Mouse (Mus musculus): ENCODE measurements around the gene Thada.

Gene Thada

GRCm38 (mm10) chr17:84204962-84205361, 261.0 kb downstream of the Thada start:
- CTCF ChIA-PET: interaction anchor here in 2 of 4 experiments (0.5 to 1.2 kb wide), 3 partner anchors 14 to 80 kb away, joined by 3 read pairs; no protein-coding TSS in a partner anchor
- POLR2A ChIA-PET: interaction anchor here in 1 of 4 experiments (1.6 kb wide), 1 partner anchor 11 kb away, joined by 5 read pairs; no protein-coding TSS in a partner anchor

- ChIA-PET CTCF (interaction anchor here in 2 of 4 experiments (1.1 to 1.3 kb wide), 3 partner anchors 12 to 38 kb away, joined by 3 read pairs; no protein-coding TSS in a partner anchor), POLR2A (interaction anchor here in 2 of 4 experiments (0.6 to 1.7 kb wide), 5 partner anchors 8 to 308 kb away, joined by 3 to 4 read pairs (median 4); partner anchors contain the start of gene Plekhh2 (in 1 of the 2))
Measured at GRCm38 (mm10) chr17:84203340-84203739, 262.7 kb downstream of the Thada start.

- CTCF ChIA-PET: no interaction called here
Measured at GRCm38 (mm10) chr17:84201183-84201582, 264.8 kb downstream of the Thada start.

GRCm38 (mm10) chr17:84197912-84198344, 268.1 kb downstream of the Thada start:
- POLR2A ChIA-PET: interaction anchor here in 3 of 4 experiments (0.9 to 1.1 kb wide), 3 partner anchors 9 to 68 kb away, joined by 3 to 4 read pairs (median 3); partner anchors contain the start of gene Zfp36l2 (in 1 of the 3)
- CTCF ChIA-PET: interaction anchor here in 1 of 4 experiments (1.5 kb wide), 1 partner anchor 169 kb away, joined by 6 read pairs; no protein-coding TSS in a partner anchor

More at GRCm38 (mm10) chr17:84201183-84201582, 264.8 kb downstream of the Thada start:
- POLR2A ChIA-PET: interaction anchor here in 1 of 4 experiments (1.4 kb wide), 1 partner anchor 12 kb away, joined by 4 read pairs; no protein-coding TSS in a partner anchor

GRCm38 (mm10) chr17:84196329-84196728, 269.7 kb downstream of the Thada start:
- ChIA-PET CTCF (interaction anchor here in 1 of 4 experiments (0.6 to 2.0 kb wide), 2 partner anchors 10 to 82 kb away, joined by 5 read pairs; no protein-coding TSS in a partner anchor), POLR2A (interaction anchor here in 2 of 4 experiments (1.1 to 1.4 kb wide), 3 partner anchors 12 to 323 kb away, joined by 3 to 4 read pairs (median 4); no protein-coding TSS in a partner anchor)

- ChIA-PET CTCF (interaction anchor here in 3 of 4 experiments (0.6 to 2.0 kb wide), 4 partner anchors 11 to 395 kb away, joined by 4 to 5 read pairs (median 5); no protein-coding TSS in a partner anchor), POLR2A (interaction anchor here in 3 of 4 experiments (0.8 to 1.4 kb wide), 4 partner anchors 12 to 323 kb away, joined by 3 to 4 read pairs (median 4); no protein-coding TSS in a partner anchor)
Measured at GRCm38 (mm10) chr17:84195835-84196234, 270.2 kb downstream of the Thada start.

- ChIA-PET POLR2A (interaction anchor here in 2 of 4 experiments (1.0 to 1.4 kb wide), 2 partner anchors 166 to 322 kb away, joined by 3 read pairs; no protein-coding TSS in a partner anchor), CTCF (interaction anchor here in 3 of 4 experiments (0.6 to 2.0 kb wide), 3 partner anchors 45 to 394 kb away, joined by 4 to 5 read pairs (median 5); no protein-coding TSS in a partner anchor)
Measured at GRCm38 (mm10) chr17:84195003-84195395, 271.0 kb downstream of the Thada start.

GRCm38 (mm10) chr17:84194282-84195002, 271.6 kb downstream of the Thada start:
- CTCF ChIA-PET: interaction anchor here in 1 of 4 experiments (2.0 kb wide), 1 partner anchor 80 kb away, joined by 5 read pairs; no protein-coding TSS in a partner anchor
- POLR2A ChIA-PET: interaction anchor here in 1 of 4 experiments (1.0 kb wide), 2 partner anchors 40 to 166 kb away, joined by 3 read pairs; no protein-coding TSS in a partner anchor

GRCm38 (mm10) chr17:84193411-84193810, 272.6 kb downstream of the Thada start:
- ChIA-PET POLR2A (interaction anchor here in 1 of 4 experiments (1.0 kb wide), 2 partner anchors 41 to 145 kb away, joined by 3 to 5 read pairs; no protein-coding TSS in a partner anchor), CTCF (no interaction called here)

GRCm38 (mm10) chr17:84191946-84192345, 274.1 kb downstream of the Thada start:
- POLR2A ChIA-PET: interaction anchor here in 1 of 4 experiments (0.7 to 1.8 kb wide), 2 partner anchors 9 to 11 kb away, joined by 4 to 6 read pairs; no protein-coding TSS in a partner anchor
- CTCF ChIA-PET: interaction anchor here (0.7 to 5.5 kb wide), 10 partner anchors 78 to 319 kb away, joined by 3 to 36 read pairs (median 7); no protein-coding TSS in a partner anchor

GRCm38 (mm10) chr17:84190885-84191284, 275.1 kb downstream of the Thada start:
- ChIA-PET CTCF (interaction anchor here (0.5 to 5.5 kb wide), 41 partner anchors 10 to 318 kb away, joined by 3 to 36 read pairs (median 4); no protein-coding TSS in a partner anchor), POLR2A (interaction anchor here in 2 of 4 experiments (0.7 to 4.4 kb wide), 10 partner anchors 8 to 287 kb away, joined by 3 to 19 read pairs (median 4); no protein-coding TSS in a partner anchor)

GRCm38 (mm10) chr17:84189127-84189854, 276.7 kb downstream of the Thada start:
- ChIA-PET CTCF (interaction anchor here (0.6 to 5.5 kb wide), 18 partner anchors 53 to 830 kb away, joined by 3 to 36 read pairs (median 8); no protein-coding TSS in a partner anchor), POLR2A (interaction anchor here in 3 of 4 experiments (0.5 to 5.9 kb wide), 38 partner anchors 9 to 313 kb away, joined by 3 to 34 read pairs (median 4); partner anchors contain the start of gene Thada (in 1 of the 3))

GRCm38 (mm10) chr17:84188374-84188961, 277.5 kb downstream of the Thada start:
- POLR2A ChIA-PET: interaction anchor here (0.6 to 5.9 kb wide), 52 partner anchors 9 to 327 kb away, joined by 3 to 34 read pairs (median 3); partner anchors contain the start of gene Thada (in 1 of the 4)
- CTCF ChIA-PET: interaction anchor here (0.5 to 5.5 kb wide), 17 partner anchors 74 to 285 kb away, joined by 3 to 36 read pairs (median 4); no protein-coding TSS in a partner anchor

- ChIA-PET CTCF (interaction anchor here (0.5 to 5.5 kb wide), 15 partner anchors 74 to 285 kb away, joined by 3 to 36 read pairs (median 8); no protein-coding TSS in a partner anchor), POLR2A (interaction anchor here (0.6 to 5.9 kb wide), 41 partner anchors 9 to 326 kb away, joined by 3 to 34 read pairs (median 3); no protein-coding TSS in a partner anchor)
Measured at GRCm38 (mm10) chr17:84187727-84188373, 278.2 kb downstream of the Thada start, which contains the start of gene Zfp36l2. Gene Zfp36l2, minus strand, starts transcription at chr17:84187947.

- ChIA-PET CTCF (interaction anchor here in 2 of 4 experiments (2.4 to 5.5 kb wide), 5 partner anchors 74 to 284 kb away, joined by 8 to 36 read pairs (median 9); no protein-coding TSS in a partner anchor), POLR2A (interaction anchor here (0.9 to 5.9 kb wide), 26 partner anchors 12 to 326 kb away, joined by 3 to 34 read pairs (median 4); partner anchors contain the start of gene Thada (in 1 of the 4))
Measured at GRCm38 (mm10) chr17:84187264-84187663, 278.7 kb downstream of the Thada start.
